Mouse (Mus musculus) intestine, postnatal 0 days (tissue): ENCODE results near the gene Tfap4. TPM values are rescaled to one million over a fixed set of nuclear protein-coding genes. Genes with fewer than 3 reads are reported as not detected.

Experiments
- ATAC-seq: fragments of 200-750 bp; cut with Nextera tagmentation; 2 replicates; pipeline ENCODE4 v1.8.0; 2017; ENCODE audit warnings: mild to moderate bottlenecking, moderate TSS enrichment, moderate library complexity
- H3K27ac ChIP-seq: fragments of 300-500 bp; sonication (generic); 2 replicates; pipeline ENCODE4 v1.5.1; 2014; ENCODE audit warnings: mild to moderate bottlenecking, low read depth, low read length, moderate library complexity
- H3K27me3 ChIP-seq: fragments of 300-500 bp; sonication (generic); replicated peaks from 2 replicates; pipeline ENCODE4 v1.6.1; 2014; ENCODE audit warnings: low read length, mixed read lengths; ENCODE audit not compliant: control insufficient read depth, insufficient read depth
- H3K36me3 ChIP-seq: fragments of 300-500 bp; sonication (generic); 2 replicates; pipeline ENCODE4 v1.6.1; 2014; ENCODE audit warnings: mild to moderate bottlenecking, moderate library complexity; ENCODE audit not compliant: control insufficient read depth, insufficient read depth
- H3K4me1 ChIP-seq: fragments of 300-500 bp; sonication (generic); replicated peaks from 2 replicates; pipeline ENCODE4 v1.6.1; 2014; ENCODE audit warnings: antibody characterized with exemption, low read length, mixed read lengths; ENCODE audit not compliant: control insufficient read depth, insufficient read depth
- H3K4me2 ChIP-seq: fragments of 300-500 bp; sonication (generic); replicated peaks from 2 replicates; pipeline ENCODE4 v1.6.1; 2014; ENCODE audit warnings: low read depth, mild to moderate bottlenecking, moderate library complexity
- H3K4me3 ChIP-seq: fragments of 300-500 bp; sonication (generic); 2 replicates; pipeline ENCODE4 v1.5.1; 2014; ENCODE audit warnings: low read depth, low read length
- H3K9ac ChIP-seq: fragments of 300-500 bp; sonication (generic); 2 replicates; pipeline ENCODE4 v1.6.1; 2014; ENCODE audit warnings: mild to moderate bottlenecking, low read depth, low read length
- H3K9me3 ChIP-seq: fragments of 300-500 bp; sonication (generic); 2 replicates; pipeline ENCODE4 v1.6.1; 2016; ENCODE audit warnings: mixed run types; ENCODE audit not compliant: control insufficient read depth
- CTCF ChIP-seq: sonication (generic); IDR thresholded peaks from 2 replicates; pipeline ENCODE4 v1.5.1; 2016; ENCODE audit warnings: low read depth, mild to moderate bottlenecking, control low read depth, antibody characterized with exemption, moderate library complexity
- WGBS: fragments of 180-500 bp; shearing (Covaris S2); extraction: QIAGEN DNeasy Blood & Tissue Kit; methylation state at CpG from one replicate; pipeline ENCODE4 v1.1.7; 2014; 5-methylcytosine and 5-hydroxymethylcytosine counted together
- polyA plus RNA-seq: library from polyadenylated mRNA; unstranded; fragments of >200 nt; fragmentation: Nextera tagmentation; extraction: Ambion mirVana; gene quantifications from 2 replicates; pipeline ENCODE4 v1.2.1, GENCODE M21; 2015

Tfap4 gene
- polyA plus RNA-seq, 1 experiment from 2014 or later: 10.8 TPM

GRCm38 (mm10) chr16:4511371-4511770 is 48.3 kb downstream of the Tfap4 start:
- Histone ChIP-seq H3K27me3 (no peaks in the 10 kb centered on the region), H3K4me1 (no peaks in the 10 kb centered on the region), H3K36me3 (no peaks in the 10 kb centered on the region), H3K4me3 (no peak overlapping the region), H3K9me3 (no peaks in the 10 kb centered on the region), H3K4me2 (no peak overlapping the region), H3K9ac (no peak overlapping the region), H3K27ac (no peak overlapping the region)
- TF ChIP-seq CTCF: no peak
- WGBS: 74% methylated on average over 2 of the region's 2 CpGs
- ATAC-seq: no peak

GRCm38 (mm10) chr16:4506181-4506580 is 53.5 kb downstream of the Tfap4 start:
- no peak for ATAC-seq
- WGBS: 86% methylated on average over 3 of the region's 3 CpGs
- Histone ChIP-seq H3K4me3 (no peak overlapping the region), H3K36me3 (no peaks in the 10 kb centered on the region), H3K9me3 (no peaks in the 10 kb centered on the region), H3K27ac (no peak overlapping the region), H3K27me3 (no peaks in the 10 kb centered on the region), H3K9ac (no peak overlapping the region), H3K4me1 (no peaks in the 10 kb centered on the region), H3K4me2 (no peak overlapping the region)
- no peak for TF ChIP-seq CTCF

GRCm38 (mm10) chr16:4503495-4503894 is 56.2 kb downstream of the Tfap4 start:
- no peak for TF ChIP-seq CTCF
- 94% methylated on average over 1 of the region's 1 CpGs for WGBS
- H3K9ac ChIP-seq: no peak overlapping the region
- H3K4me3 ChIP-seq: no peak overlapping the region
- no peaks in the 10 kb centered on the region for H3K27me3 ChIP-seq
- no peak overlapping the region for H3K27ac ChIP-seq
- H3K36me3 ChIP-seq: no peaks in the 10 kb centered on the region
- H3K4me1 ChIP-seq: no peaks in the 10 kb centered on the region
- H3K4me2 ChIP-seq: no peak overlapping the region
- no peaks in the 10 kb centered on the region for H3K9me3 ChIP-seq
- no peak for ATAC-seq

GRCm38 (mm10) chr16:4502568-4502967 is 57.1 kb downstream of the Tfap4 start:
- H3K9ac ChIP-seq: no peak overlapping the region
- H3K27me3 ChIP-seq: no peaks in the 10 kb centered on the region
- TF ChIP-seq CTCF: no peak
- H3K9me3 ChIP-seq: no peaks in the 10 kb centered on the region
- H3K4me3 ChIP-seq: no peak overlapping the region
- 0 out of 2 replicates have a peak, but pooled peaks cover 2% of the 10 kb centered on the region for H3K4me1 ChIP-seq
- H3K4me2 ChIP-seq: no peak overlapping the region
- H3K27ac ChIP-seq: no peak overlapping the region
- no peaks in the 10 kb centered on the region for H3K36me3 ChIP-seq
- no peak for ATAC-seq

- 58% methylated on average over 3 of the region's 3 CpGs for WGBS
- Histone ChIP-seq H3K9ac (no peak overlapping the region), H3K27me3 (no peaks in the 10 kb centered on the region), H3K4me3 (no peak overlapping the region), H3K4me2 (no peak overlapping the region), H3K36me3 (no peaks in the 10 kb centered on the region), H3K4me1 (0 out of 2 replicates have a peak, but pooled peaks cover 2% of the 10 kb centered on the region), H3K27ac (no peak overlapping the region), H3K9me3 (no peaks in the 10 kb centered on the region)
- ATAC-seq: no peak
- no peak for TF ChIP-seq CTCF
Measured at GRCm38 (mm10) chr16:4501703-4502102, 58.0 kb downstream of the Tfap4 start.

- Histone ChIP-seq H3K4me3 (no peak overlapping the region), H3K9me3 (no peaks in the 10 kb centered on the region), H3K4me1 (0 out of 2 replicates have a peak, but pooled peaks cover 2% of the 10 kb centered on the region), H3K4me2 (no peak overlapping the region), H3K27me3 (0 out of 2 replicates have a peak, but pooled peaks cover 1% of the 10 kb centered on the region), H3K36me3 (no peaks in the 10 kb centered on the region), H3K9ac (no peak overlapping the region), H3K27ac (no peak overlapping the region)
- ATAC-seq: no peak
- 68% methylated on average over 8 of the region's 8 CpGs for WGBS
- TF ChIP-seq CTCF: no peak
Measured at GRCm38 (mm10) chr16:4500598-4501385, 58.9 kb downstream of the Tfap4 start.
